Mouse (Mus musculus) natural killer cell, adult 2 months (primary cell): ENCODE results near the gene Mrps10.
"Not testable (repeated sequence)": the region's sequence is repeated elsewhere in the genome, so short reads cannot be mapped to it uniquely, and the experiment has no call there.

Experiments
- DNase-seq, 2 experiments: peaks; one replicate each; pipeline ENCODE4 v3.0.0; 2022; ENCODE audit warnings: low spot score in 2 of 2

Mrps10 gene

GRCm38 (mm10) chr17:47368401-47369086, at the start of gene Mrps10:
Gene Mrps10, plus strand, starts transcription at chr17:47368887.
- peak; percentile 75 to 82 for DNase-seq

GRCm38 (mm10) chr17:47318972-47319625, 49.6 kb upstream of the Mrps10 start:
- no peak for DNase-seq

- DNase-seq: no peak
Observed at GRCm38 (mm10) chr17:47319761-47320160, 48.9 kb upstream of the Mrps10 start.

GRCm38 (mm10) chr17:47322128-47322990, 46.3 kb upstream of the Mrps10 start:
- no peak for DNase-seq

- no peak for DNase-seq
Observed at GRCm38 (mm10) chr17:47322991-47323295, 45.7 kb upstream of the Mrps10 start.

GRCm38 (mm10) chr17:47327559-47327958, 41.1 kb upstream of the Mrps10 start:
- no peak for DNase-seq

- DNase-seq: no peak
Observed at GRCm38 (mm10) chr17:47327969-47328368, 40.7 kb upstream of the Mrps10 start.

GRCm38 (mm10) chr17:47328552-47329343, 39.9 kb upstream of the Mrps10 start:
- DNase-seq: no peak

- no peak for DNase-seq
Observed at GRCm38 (mm10) chr17:47330616-47331015, 38.1 kb upstream of the Mrps10 start.

GRCm38 (mm10) chr17:47332001-47332611, 36.6 kb upstream of the Mrps10 start:
- DNase-seq: no peak

- not testable (repeated sequence) for DNase-seq
Observed at GRCm38 (mm10) chr17:47332664-47333063, 36.0 kb upstream of the Mrps10 start.

- no peak for DNase-seq
Observed at GRCm38 (mm10) chr17:47333409-47333808, 35.3 kb upstream of the Mrps10 start.

- DNase-seq: no peak
Observed at GRCm38 (mm10) chr17:47343121-47343520, 25.6 kb upstream of the Mrps10 start.

GRCm38 (mm10) chr17:47349721-47350319, 18.9 kb upstream of the Mrps10 start:
- no peak for DNase-seq

GRCm38 (mm10) chr17:47359964-47360363, 8.7 kb upstream of the Mrps10 start:
- peak; percentile 38 to 58 for DNase-seq

GRCm38 (mm10) chr17:47361343-47361742, 7.3 kb upstream of the Mrps10 start:
- no peak for DNase-seq

- no peak for DNase-seq
Observed at GRCm38 (mm10) chr17:47369087-47369443, 378 bp downstream of the Mrps10 start.

- DNase-seq: peak; percentile 58 to 64
Observed at GRCm38 (mm10) chr17:47371451-47371850, 2.8 kb downstream of the Mrps10 start.

- no peak for DNase-seq
Observed at GRCm38 (mm10) chr17:47373991-47374390, 5.3 kb downstream of the Mrps10 start.

GRCm38 (mm10) chr17:47376779-47377280, 8.1 kb downstream of the Mrps10 start:
- no peak for DNase-seq

GRCm38 (mm10) chr17:47378133-47378532, 9.4 kb downstream of the Mrps10 start:
- no peak for DNase-seq
